27 mouse cellular contexts compared by ENCODE assay signal in genomic region chr6:29875576-29875975, GRCm38 (mm10). TPM values are rescaled to one million over a fixed set of nuclear protein-coding genes. Genes with fewer than 3 reads are reported as not detected.
DNase-seq lines count a peak whose midpoint lies in the region; ATAC-seq lines count a peak whose summit lies in the region.
"Had no signal": no experiment of that assay in that cellular context is flagged by ENCODE, and none has a peak within 500 bp of the region (broad histone marks: within the 10 kb centered on the region; RNA-seq: fewer than 3 reads in every experiment).

No protein-coding gene starts in this region.

- no peak overlapping the region for H3K27ac ChIP-seq in heart, embryonic 11.5 days (ENCODE audit: low read depth, low read length)
- H3K27ac ChIP-seq in heart, embryonic 10.5 days, result peak overlapping the region; percentile 23; the same call in 1 of the 2 replicates
- peak overlapping the region; percentile 61 for H3K27ac ChIP-seq in heart, embryonic 15.5 days
- H3K27ac ChIP-seq: embryonic facial prominence, embryonic 10.5 days; hindbrain, postnatal 0 days; kidney, embryonic 15.5 days; liver, embryonic 14.5 days; lung, embryonic 15.5 days; midbrain, embryonic 12.5 days had no signal

- no peak overlapping the region for H3K9ac ChIP-seq in heart, embryonic 11.5 days (ENCODE audit: low read depth, low read length)
- H3K9ac ChIP-seq in heart, embryonic 15.5 days, result no peak overlapping the region
- H3K9ac ChIP-seq: forebrain, postnatal 0 days; kidney, embryonic 15.5 days; liver, embryonic 14.5 days; lung, embryonic 15.5 days; midbrain, embryonic 12.5 days had no signal

- WGBS in heart, embryonic 11.5 days (ENCODE audit: insufficient replicate concordance), result 49% methylated on average over 5 of the region's 5 CpGs
- whole genome bisulfite sequencing in heart, embryonic 10.5 days, result 53% methylated on average over 5 of the region's 5 CpGs
- WGBS in heart, embryonic 15.5 days, result 40% methylated on average over 5 of the region's 5 CpGs

- H3K36me3 ChIP-seq in heart, embryonic 11.5 days (ENCODE audit: control insufficient read depth, insufficient read depth, low read length), result no peaks in the 10 kb centered on the region
- peaks cover 7% of the 10 kb centered on the region; the same call in 1 of the 2 replicates for H3K36me3 ChIP-seq in heart, embryonic 10.5 days
- no peaks in the 10 kb centered on the region for H3K36me3 ChIP-seq in heart, embryonic 15.5 days
- H3K36me3 ChIP-seq: lung, embryonic 15.5 days had no signal

- H3K4me1 ChIP-seq in heart, embryonic 11.5 days (ENCODE audit: control insufficient read depth, insufficient read depth, low read length), result peaks cover 8% of the 10 kb centered on the region; the same call in 1 of the 2 replicates
- peaks cover 18% of the 10 kb centered on the region for H3K4me1 ChIP-seq in heart, embryonic 10.5 days
- peaks cover 35% of the 10 kb centered on the region for H3K4me1 ChIP-seq in heart, embryonic 15.5 days (replicated peaks)
- H3K4me1 ChIP-seq: embryonic facial prominence, embryonic 10.5 days; lung, embryonic 15.5 days; midbrain, embryonic 12.5 days had no signal

- peak; percentile 95 for DNase-seq in heart, adult 11 months
- no peak for DNase-seq in heart, embryonic 10.5 days (ENCODE audit: low spot score)
- DNase-seq in heart, postnatal 36 days, result peak; percentile 28 to 34
- DNase-seq in embryo, embryonic 9.5 days (ENCODE audit: extremely low spot score), result no peak
- DNase-seq: adrenal gland, adult 2 months; B cell, adult 2 months; cerebellum, adult 8-10 months; forebrain, postnatal 0 days; gastrocnemius, postnatal 14 days; kidney, postnatal 36 days; layer of hippocampus, adult 9-11 months; thymus, adult 18-20 months; thymus, postnatal 36 days had no signal

- H3K4me3 ChIP-seq in heart, embryonic 11.5 days (ENCODE audit: low read depth, low read length), result no peak overlapping the region
- H3K4me3 ChIP-seq in heart, embryonic 10.5 days, result no peak overlapping the region
- H3K4me3 ChIP-seq in heart, embryonic 15.5 days, result no peak overlapping the region
- H3K4me3 ChIP-seq: embryonic facial prominence, embryonic 10.5 days; kidney, embryonic 15.5 days; lung, embryonic 15.5 days; midbrain, embryonic 12.5 days had no signal

- no peaks in the 10 kb centered on the region for H3K27me3 ChIP-seq in heart, embryonic 11.5 days (ENCODE audit: control insufficient read depth, insufficient read depth, low read length)
- no peaks in the 10 kb centered on the region for H3K27me3 ChIP-seq in heart, embryonic 10.5 days (ENCODE audit: insufficient read depth, poor library complexity, severe bottlenecking)
- no peaks in the 10 kb centered on the region for H3K27me3 ChIP-seq in heart, embryonic 15.5 days
- H3K27me3 ChIP-seq: CH12.LX; kidney, embryonic 15.5 days; lung, embryonic 15.5 days; midbrain, embryonic 12.5 days; Patski had no signal

- H3K9me3 ChIP-seq in heart, embryonic 11.5 days (replicated peaks; ENCODE audit: control insufficient read depth, low read length), result no peaks in the 10 kb centered on the region
- H3K9me3 ChIP-seq in heart, embryonic 10.5 days, result no peaks in the 10 kb centered on the region
- no peaks in the 10 kb centered on the region for H3K9me3 ChIP-seq in heart, embryonic 15.5 days (replicated peaks)
- H3K9me3 ChIP-seq: embryonic facial prominence, embryonic 10.5 days; G1E; kidney, embryonic 15.5 days; lung, embryonic 15.5 days; midbrain, embryonic 12.5 days had no signal

- no peak overlapping the region for H3K4me2 ChIP-seq in heart, embryonic 11.5 days
- no peak overlapping the region for H3K4me2 ChIP-seq in heart, embryonic 15.5 days
- H3K4me2 ChIP-seq: kidney, embryonic 15.5 days; lung, embryonic 15.5 days; midbrain, embryonic 12.5 days had no signal

- intact Hi-C loops in heart, postnatal 36 days (cut with DNase I), result no loop called here

- ATAC-seq in heart, embryonic 11.5 days (replicated peaks; ENCODE audit: insufficient number of reproducible peaks, low FRiP score, low TSS enrichment), result no peak
- ATAC-seq in heart, embryonic 15.5 days (replicated peaks; ENCODE audit: insufficient number of reproducible peaks, insufficient read depth, low FRiP score, low read depth), result no peak
- ATAC-seq in megakaryocyte progenitor cell, adult 5-6 weeks (replicated peaks; ENCODE audit: poor library complexity), result no peak
- ATAC-seq: forebrain, postnatal 0 days; hindbrain, postnatal 0 days; intestine, postnatal 0 days; Patski had no signal

RNA-seq across cellular contexts. Expression of gene Strip2, which starts 41.2 kb away (rescaled TPM):
- polyA plus RNA-seq in heart, embryonic 11.5 days (2014; fragmentation: Nextera tagmentation; extraction: Ambion mirVana), result 21.5 and 25.7 TPM in 2 replicates
- polyA plus RNA-seq in heart, embryonic 10.5 days (2016; fragmentation: Nextera tagmentation; extraction: Ambion mirVana), result 7.3 and 19.5 TPM in 2 replicates
- 53.2 and 63.1 TPM in 2 replicates for polyA plus RNA-seq in heart, embryonic 15.5 days (2015; fragmentation: Nextera tagmentation; extraction: Ambion mirVana)
- 10 to 100 TPM; 50.0 to 53.1 TPM for total RNA-seq in heart, postnatal 36 days (2021)
- total RNA-seq in megakaryocyte progenitor cell, adult 5-6 weeks (2015), result 0.30 and 0.54 TPM in 2 replicates
- total RNA-seq in megakaryocyte progenitor cell, adult 5-6 weeks (2017), result 0.17 and 0.30 TPM in 2 replicates
- total RNA-seq: neutrophil, adult 5-6 weeks had no signal

Comparison
In these comparisons a context has a peak if more than half of its experiments do, and no peak if none do; other contexts are left out.
1. DNase-seq: peak in heart, adult 11 months (single experiment) and heart, postnatal 36 days (2 of 2); none in heart, embryonic 10.5 days (single experiment) and embryo, embryonic 9.5 days (single experiment).